Mouse (Mus musculus): ENCODE results near the gene Trim63.

- TF ChIP-seq CTCF (IDR thresholded peaks at IDR 0.05) (no peak), EP300 (IDR thresholded peaks at IDR 0.05) (no peak)
Observed at GRCm38 (mm10) chr4:134273417-134274345, 41.2 kb upstream of the Trim63 start.
